Mouse (Mus musculus) layer of hippocampus, postnatal 36 days (tissue): ENCODE results near the gene Ms4a10. TPM values are rescaled to one million over a fixed set of nuclear protein-coding genes. Genes with fewer than 3 reads are reported as not detected.

Experiments
- DNase-seq, 2 experiments: peaks; one replicate each; pipeline ENCODE4 v3.0.0; 2022
- total RNA-seq, 2 experiments: library from RNA; stranded (reverse); gene quantifications; 2 replicates each; pipeline ENCODE4 v1.2.3; 2021

Ms4a10 gene
- total RNA-seq: not detected

GRCm38 (mm10) chr19:10974238-10974865 lies at the start of gene Ms4a10:
Gene Ms4a10 (minus strand): TSS chr19:10974670.
- DNase-seq: no peak

DNA sequence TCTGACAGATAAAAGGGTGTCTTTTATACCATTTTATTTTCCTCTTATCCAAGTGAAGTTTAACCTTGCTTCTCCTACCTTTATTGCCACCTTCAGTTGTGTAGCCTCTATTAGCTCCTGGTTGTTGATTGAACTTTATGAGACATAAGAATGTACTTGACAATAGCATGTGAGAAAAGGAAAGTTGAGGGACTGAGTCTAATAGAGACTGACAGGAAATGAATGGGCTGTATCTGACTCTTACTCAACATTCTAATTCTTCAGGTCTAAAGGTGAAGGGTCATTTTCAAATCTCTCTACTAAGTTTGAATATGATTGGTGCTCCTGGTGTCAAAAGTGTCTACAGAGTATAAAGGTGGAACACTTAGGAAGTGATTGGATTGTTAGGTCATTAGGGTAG lies 47.9 kb upstream of the Ms4a10 start:
- no peak for DNase-seq

- DNase-seq: no peak
These were observed 43.4 kb upstream of the Ms4a10 start, which contains the start of gene Ms4a18 for GRCm38 (mm10) chr19:11017891-11018290. Gene Ms4a18 (minus strand): TSS chr19:11018031.

DNA sequence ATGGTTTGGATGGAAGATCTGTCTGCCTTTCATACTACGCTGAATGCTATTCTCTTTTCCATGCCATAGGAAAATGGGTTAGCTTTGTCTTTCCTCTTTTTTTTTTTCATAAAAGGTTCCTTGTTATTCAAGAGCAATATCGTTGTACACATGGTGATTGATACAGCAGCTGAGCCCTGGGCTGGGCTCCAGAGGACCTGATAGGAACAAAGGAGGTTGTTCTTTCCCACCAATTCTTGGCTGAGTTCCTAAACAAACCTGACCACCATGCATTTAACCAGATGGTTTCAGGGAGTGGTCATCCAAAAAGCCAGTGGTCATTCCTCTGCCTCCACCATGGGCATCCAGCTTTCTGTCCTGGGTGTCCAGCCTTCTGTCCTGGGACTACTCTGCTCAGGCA lies 42.8 kb upstream of the Ms4a10 start:
- no peak for DNase-seq

DNA sequence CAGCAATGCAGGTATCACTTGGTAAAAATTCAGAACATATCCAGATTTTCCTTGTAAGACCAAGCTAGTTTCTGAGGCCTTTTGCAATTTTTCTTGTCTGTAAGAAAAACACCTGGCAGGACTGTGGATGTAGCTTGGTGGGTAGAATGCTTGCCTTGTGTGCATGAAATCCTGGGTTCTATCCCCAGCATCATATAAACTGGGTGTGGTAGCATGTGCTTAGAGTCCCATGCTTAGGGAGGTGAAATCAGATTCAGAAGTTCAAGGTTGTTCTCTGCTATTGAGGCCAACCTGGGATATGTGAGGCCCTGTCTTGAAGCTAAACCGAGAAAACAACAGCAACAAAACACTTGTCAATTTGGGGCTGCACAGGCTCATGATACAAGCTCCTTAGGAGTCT lies 41.5 kb upstream of the Ms4a10 start:
- no peak for DNase-seq

- no peak for DNase-seq
These were observed 41.0 kb upstream of the Ms4a10 start for GRCm38 (mm10) chr19:11015468-11015867.

DNA sequence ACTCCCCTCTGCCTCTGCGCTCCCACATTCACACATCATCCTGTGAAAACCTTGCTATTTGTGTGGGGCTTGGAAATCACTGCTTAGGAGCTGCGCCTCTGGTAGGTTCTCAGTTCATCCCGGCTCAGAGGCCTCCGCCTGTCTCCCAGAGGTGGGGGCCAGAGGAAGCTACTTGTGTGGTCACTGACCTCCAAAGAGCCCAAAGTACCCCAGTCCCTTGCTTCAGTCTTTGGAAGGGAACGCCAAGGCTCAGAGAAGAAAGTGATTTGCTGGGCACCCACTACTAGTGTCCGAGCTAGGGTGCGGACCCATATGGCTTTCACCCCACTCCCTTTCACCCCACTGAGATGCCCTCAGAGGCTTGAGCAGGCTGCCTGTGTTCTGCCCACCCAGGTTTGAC lies 18.7 kb upstream of the Ms4a10 start, which contains the start of gene Ms4a15:
Gene Ms4a15, minus strand, starts transcription at position 101 of the 400 bp plus-strand sequence.
- no peak for DNase-seq

- DNase-seq: no peak
These were observed 17.4 kb upstream of the Ms4a10 start for GRCm38 (mm10) chr19:10991911-10992310.

GRCm38 (mm10) chr19:10990751-10991150 lies 16.3 kb upstream of the Ms4a10 start:
- DNase-seq: no peak

DNA sequence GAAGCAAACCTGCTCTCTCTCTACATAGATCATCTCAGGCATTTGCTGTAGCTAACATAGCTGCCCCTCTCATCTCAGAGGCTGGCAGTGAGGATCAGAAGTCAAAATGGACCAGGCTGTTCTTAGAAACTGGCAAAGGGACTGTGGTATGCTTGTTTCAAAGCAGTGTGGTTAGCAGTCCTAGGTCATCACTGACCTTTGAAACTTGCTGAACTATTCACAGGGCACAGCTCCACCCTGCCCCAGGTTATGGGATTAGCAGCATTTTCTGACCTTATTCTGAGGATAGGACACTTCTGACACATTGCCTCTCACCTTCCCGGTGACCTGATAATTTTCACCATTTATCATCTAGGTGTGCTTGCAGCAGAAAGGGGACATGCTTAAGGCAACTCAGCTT lies 14.1 kb upstream of the Ms4a10 start:
- DNase-seq: no peak

GRCm38 (mm10) chr19:10985889-10986288 lies 11.4 kb upstream of the Ms4a10 start:
- no peak for DNase-seq

DNA sequence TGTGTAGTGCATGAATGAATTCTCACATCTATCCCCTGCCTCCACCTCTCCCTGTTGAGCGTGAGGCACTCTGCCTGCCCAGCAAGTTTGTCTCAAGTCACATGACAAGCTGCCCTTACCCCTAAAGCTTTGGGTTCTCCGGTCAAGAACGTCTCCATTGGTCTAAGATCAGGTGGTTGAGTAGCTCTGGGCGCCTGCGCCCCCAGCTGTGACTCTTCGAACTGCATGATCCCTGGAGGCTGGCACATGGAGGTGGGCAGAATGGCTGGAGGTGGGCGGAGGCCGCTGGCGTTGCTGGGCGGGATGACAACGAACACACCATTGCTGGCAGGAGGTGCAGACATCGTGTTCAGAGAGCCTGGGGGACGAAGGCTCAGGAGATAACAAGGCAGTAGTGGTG lies 10.1 kb upstream of the Ms4a10 start:
- no peak for DNase-seq

DNA sequence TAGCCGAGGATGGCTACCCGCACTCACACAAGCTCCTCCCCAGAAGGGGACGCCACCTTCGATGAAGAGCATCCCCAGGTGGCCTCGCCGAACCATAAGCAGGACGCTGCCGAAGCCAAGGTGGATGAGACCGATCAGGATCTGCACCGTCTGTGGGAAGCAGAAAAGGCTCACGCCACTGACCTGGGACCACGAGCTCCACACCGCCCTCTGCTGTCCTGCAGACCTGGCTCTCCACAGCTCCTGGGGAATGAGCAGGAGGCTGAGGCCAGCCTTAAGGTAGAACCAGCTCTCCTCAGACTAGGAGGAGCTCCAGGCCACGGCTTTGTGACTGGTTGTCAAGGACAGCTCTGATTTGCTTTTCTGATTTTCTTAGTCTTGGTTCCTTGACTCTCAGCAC lies 8.7 kb upstream of the Ms4a10 start:
- no peak for DNase-seq

DNA sequence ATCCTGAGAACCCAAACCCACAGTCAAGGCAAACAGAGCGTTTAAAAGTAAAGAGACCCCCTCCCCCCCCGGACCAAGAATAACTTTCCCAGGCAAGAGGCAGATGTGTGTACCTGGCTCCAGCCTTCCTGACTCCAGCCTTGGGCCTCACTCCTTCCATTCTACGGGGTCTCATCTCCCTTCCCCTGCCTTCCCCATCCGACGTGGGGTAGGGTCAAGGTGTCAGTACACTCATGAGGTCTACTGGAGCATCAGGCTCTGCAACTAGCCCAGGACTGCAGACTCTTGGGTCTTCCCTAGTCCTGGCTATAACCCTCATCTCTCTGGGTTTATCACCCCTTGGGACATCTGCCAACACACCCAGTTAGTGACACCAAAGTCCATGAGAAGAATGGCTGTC lies 5.7 kb upstream of the Ms4a10 start:
- no peak for DNase-seq

- peak; percentile 54 to 60 for DNase-seq
These were observed 5.0 kb upstream of the Ms4a10 start for GRCm38 (mm10) chr19:10979184-10980168.

DNA sequence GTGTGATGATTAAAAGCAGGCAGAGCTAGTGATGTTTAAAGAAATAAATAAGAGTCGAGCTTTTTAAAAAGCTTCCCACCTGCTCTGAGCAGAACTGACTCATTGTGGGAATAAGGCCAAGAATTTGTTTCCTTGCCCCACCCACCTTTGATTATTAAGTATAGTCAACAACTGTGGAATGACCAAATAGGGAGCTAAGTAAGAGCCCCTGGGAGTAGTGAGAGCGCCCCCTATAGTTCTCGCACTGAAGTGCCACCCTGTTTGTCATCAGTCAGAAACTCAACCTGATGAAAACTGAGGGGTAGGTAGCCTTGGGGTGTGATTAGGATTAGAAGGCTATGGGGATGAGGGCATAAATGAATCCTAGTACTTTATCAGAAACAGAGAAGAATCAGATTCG lies 1.8 kb upstream of the Ms4a10 start:
- no peak for DNase-seq

GRCm38 (mm10) chr19:10975187-10975586 lies 717 bp upstream of the Ms4a10 start:
- no peak for DNase-seq

GRCm38 (mm10) chr19:10973187-10973586 lies 1.3 kb downstream of the Ms4a10 start:
- no peak for DNase-seq

DNA sequence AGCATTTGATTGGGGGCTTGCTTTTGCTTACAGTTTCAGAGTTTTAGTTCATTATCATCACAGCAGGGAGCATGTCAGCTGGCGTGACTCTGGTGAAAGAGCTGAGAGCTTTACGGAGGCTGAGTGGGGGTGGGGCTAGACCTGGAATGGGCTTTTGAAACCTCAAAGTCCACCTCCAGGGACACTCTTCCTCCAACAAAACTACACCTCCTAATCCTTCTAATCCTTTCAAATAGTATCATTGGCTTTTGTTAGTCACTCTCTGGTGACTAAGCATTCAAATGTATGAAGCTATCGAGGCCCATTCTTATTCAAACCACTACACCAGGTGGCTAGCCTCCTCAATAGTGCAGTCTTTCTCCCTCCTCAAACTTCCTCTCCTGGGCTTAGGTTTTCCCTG lies 1.8 kb downstream of the Ms4a10 start:
- no peak for DNase-seq

DNA sequence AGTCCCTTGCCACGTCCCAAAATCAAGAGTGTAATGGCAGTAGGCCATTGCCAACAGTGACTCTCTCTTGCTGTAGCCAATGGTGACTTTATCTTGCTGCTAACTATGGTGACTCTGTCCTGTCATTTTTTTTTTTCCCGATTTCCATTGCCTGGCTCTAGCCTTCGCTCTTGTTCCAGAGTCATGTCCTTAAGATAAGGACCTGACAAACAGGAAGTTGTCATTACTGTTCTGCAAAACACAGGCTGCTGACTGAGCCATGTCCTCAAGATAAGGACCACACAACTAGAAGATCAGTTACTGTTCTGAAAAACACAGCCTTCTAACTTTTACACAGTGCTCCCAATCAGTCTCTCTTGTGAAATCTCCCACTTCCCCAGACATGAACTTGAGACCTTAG lies 4.0 kb downstream of the Ms4a10 start:
- DNase-seq: no peak

GRCm38 (mm10) chr19:10968578-10968977 lies 5.9 kb downstream of the Ms4a10 start:
- no peak for DNase-seq

GRCm38 (mm10) chr19:10965721-10966120 lies 8.7 kb downstream of the Ms4a10 start:
- no peak for DNase-seq

DNA sequence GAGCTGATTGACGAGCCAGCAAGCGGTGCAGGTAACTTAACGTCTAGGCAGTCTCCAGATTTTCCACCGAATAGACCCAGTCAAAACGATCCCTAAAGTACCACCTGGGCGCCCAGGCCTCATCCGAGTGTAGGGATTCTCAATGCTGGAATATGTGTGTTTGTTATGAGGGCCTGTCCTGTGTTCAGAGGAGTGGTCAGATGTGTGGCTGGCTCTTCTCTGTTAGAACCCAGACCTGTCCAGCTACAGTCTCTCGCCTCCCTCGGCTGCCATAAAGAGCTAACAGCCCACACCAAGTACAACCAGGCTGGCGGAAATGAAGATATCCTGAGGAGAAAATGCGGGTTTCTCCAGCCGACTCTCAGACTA lies 14.5 kb downstream of the Ms4a10 start:
- DNase-seq: no peak
